In genomic region chr15:85641120-85642080, GRCm38 (mm10) we compare ENCODE assay signal across 14 mouse cellular contexts. TPM values are rescaled to one million over a fixed set of nuclear protein-coding genes. Genes with fewer than 3 reads are reported as not detected.
DNase-seq lines count a peak whose midpoint lies in the region.
"Had no signal": no experiment of that assay in that cellular context is flagged by ENCODE, and none has a peak within 500 bp of the region (broad histone marks: within the 10 kb centered on the region; RNA-seq: fewer than 3 reads in every experiment).

No protein-coding gene starts in this region.

- DNase-seq in adrenal gland, adult (ENCODE audit: inconsistent age in 2 of 2, low spot score in 1 of 2), result peak; percentile 56 to 75
- no peak for DNase-seq in adrenal gland, adult 18-20 months (ENCODE audit: low spot score in 2 of 2)
- peak; percentile 55 for DNase-seq in layer of hippocampus, adult 11-12 months (ENCODE audit: low spot score)
- no peak for DNase-seq in layer of hippocampus, adult 8-10 months (ENCODE audit: low spot score in 2 of 2)
- peak; percentile 53 to 67 for DNase-seq in kidney, adult 8-10 months
- peak; percentile 54 for DNase-seq in kidney, postnatal 36 days
- no peak for DNase-seq in gastrocnemius, postnatal 14 days
- DNase-seq in heart, adult 9 months (ENCODE audit: low spot score in 2 of 2), result no peak
- DNase-seq: gastrocnemius, postnatal 25 days; heart, adult 2 months; lung, adult 18-20 months; thymus, postnatal 14 days had no signal

- intact Hi-C loops in gastrocnemius, postnatal 14 days (cut with DNase I; ENCODE audit: low total_unique reads), result no loop called here

RNA-seq across cellular contexts. Expression of gene Wnt7b, which starts 59.1 kb away (rescaled TPM):
- under 1 TPM; 0.48 to 0.50 TPM for total RNA-seq in adrenal gland, adult 18-20 months (2021)
- total RNA-seq in layer of hippocampus, adult 8-10 months (2022), result 10 to 100 TPM; 45.9 to 52.4 (median 49.1) TPM
- under 1 TPM; 0.09 to 0.12 TPM for total RNA-seq in gastrocnemius, postnatal 14 days (2021)
- total RNA-seq: common myeloid progenitor, adult 5-6 weeks; gastrocnemius, postnatal 25 days; hematopoietic stem cell, adult 5-6 weeks had no signal

Comparison
In these comparisons a context has a peak if more than half of its experiments do, and no peak if none do; other contexts are left out.
1. DNase-seq: peak in adrenal gland, adult (2 of 2), layer of hippocampus, adult 11-12 months (single experiment), kidney, adult 8-10 months (2 of 2) and kidney, postnatal 36 days (2 of 2); none in adrenal gland, adult 18-20 months (0 of 2), layer of hippocampus, adult 8-10 months (0 of 2), gastrocnemius, postnatal 14 days (single experiment) and heart, adult 9 months (0 of 2).
2. RNA of gene Wnt7b, which starts 59.1 kb away (total RNA-seq): 45.9 to 52.4 TPM in layer of hippocampus, adult 8-10 months; 0.48 to 0.50 TPM in adrenal gland, adult 18-20 months and 0.09 to 0.12 TPM in gastrocnemius, postnatal 14 days; every median in the first group is over 10 times any median in the second.